Mouse (Mus musculus) stomach, postnatal 0 days (tissue): ENCODE data around the gene Plekhg6.

Source experiments
- CTCF ChIP-seq: IDR thresholded peaks from 2 replicates; pipeline ENCODE4 v1.5.1; 2016; ENCODE audit warnings: antibody characterized with exemption, low read depth, mild to moderate bottlenecking, moderate library complexity
- EP300 ChIP-seq: optimal IDR thresholded peaks from 2 replicates; pipeline ENCODE3; 2016; ENCODE audit warnings: antibody characterized with exemption

- TF ChIP-seq CTCF (no peak), EP300 (no peak)
Observed at GRCm38 (mm10) chr6:125313546-125314230, 66.9 kb downstream of the Plekhg6 start, which contains the start of gene Ltbr.
